Mouse (Mus musculus): Measurements from ENCODE around the gene Selenoo.

Gene Selenoo

DNA sequence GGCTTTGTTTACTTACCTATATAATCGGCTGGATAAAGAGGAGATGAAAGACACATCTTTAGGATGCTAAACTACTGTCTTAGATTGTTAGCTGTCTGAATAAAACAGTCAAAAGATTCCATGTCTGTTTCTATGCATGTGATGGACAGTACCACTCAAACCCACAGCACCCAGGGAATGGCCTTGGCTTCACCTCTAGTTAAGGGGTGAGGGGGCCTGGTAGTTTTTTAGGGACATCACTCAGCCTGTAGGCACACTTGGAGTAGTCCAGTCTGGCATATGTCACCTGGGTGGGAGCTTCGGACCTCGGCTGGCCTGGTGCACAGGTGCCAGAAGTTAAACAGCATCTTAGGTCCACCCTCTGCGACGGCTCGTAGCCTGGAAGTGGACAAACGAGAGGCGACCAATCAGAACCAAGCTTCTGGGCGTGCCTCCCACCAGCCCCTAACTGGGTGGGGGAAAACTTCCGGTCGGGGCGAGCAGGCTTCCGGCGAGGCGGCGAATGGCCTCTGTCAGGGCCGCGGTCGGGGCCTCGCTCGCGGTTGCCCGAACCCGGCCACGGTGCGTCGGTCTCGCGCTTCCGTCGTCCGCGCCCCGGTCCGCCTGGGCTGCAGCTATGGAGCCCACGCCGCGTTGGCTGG, at the start of gene Selenoo:
Gene Selenoo (plus strand): TSS at position 478 of the 641 bp plus-strand sequence.
- peak; percentile 92 to 93 for DNase-seq

DNA sequence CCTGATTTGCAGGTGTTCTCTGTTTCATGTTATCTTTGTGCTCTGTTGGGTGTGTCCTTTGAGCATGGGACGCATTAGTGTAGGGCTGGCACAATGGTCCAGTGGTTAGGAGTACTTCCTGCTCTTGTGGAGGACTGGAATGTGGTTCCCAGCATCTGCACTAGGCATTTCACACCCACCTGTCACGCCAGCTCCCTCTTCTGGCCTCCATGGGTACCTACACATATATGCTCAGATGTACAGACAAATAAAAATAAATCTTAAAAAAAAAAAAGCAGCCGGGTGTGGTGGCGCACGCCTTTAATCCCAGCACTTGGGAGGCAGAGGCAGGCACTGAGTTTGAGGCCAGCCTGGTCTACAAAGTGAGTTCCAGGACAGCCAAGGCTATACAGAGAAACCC, 44.5 kb upstream of the Selenoo start:
- no peak for DNase-seq

DNA sequence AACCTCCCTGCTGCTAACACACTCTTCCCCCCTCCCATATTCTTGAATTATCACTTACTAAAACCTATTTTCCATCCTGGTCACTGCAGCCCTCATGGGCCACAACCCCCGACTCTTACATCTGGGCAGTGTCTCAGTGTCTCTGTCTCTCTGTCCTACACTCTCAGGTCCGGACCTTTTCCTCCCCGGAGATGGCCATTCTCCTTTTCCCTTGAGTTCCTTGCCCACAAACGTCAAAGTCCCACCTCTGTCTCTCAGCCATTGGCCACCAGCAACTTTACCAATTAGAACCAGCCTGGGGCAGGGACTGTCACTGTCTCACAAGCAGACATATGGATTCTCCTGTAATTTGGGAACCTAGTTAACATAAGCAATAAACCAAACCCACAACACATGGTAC, 42.5 kb upstream of the Selenoo start:
- DNase-seq, result no peak

DNA sequence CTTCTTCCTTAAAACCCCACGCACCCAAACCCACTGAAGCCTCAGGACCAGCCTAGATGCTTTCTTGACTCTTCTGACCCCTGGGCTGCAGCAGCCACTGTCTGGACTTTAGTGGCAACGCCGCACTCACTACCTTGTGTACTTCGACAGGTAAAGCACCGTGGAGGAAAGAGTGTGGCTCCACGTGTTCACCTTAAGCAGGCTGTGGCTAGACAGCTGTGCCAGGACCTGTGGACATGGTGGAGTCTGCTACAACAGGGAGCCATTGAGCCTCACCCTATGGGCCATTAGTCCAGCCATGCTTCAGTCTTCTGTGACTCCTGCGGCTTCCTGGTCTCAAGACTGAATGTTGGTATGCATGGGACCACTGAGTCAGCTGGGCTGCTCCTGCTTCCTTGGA, 34.2 kb upstream of the Selenoo start:
- DNase-seq, result no peak

DNA sequence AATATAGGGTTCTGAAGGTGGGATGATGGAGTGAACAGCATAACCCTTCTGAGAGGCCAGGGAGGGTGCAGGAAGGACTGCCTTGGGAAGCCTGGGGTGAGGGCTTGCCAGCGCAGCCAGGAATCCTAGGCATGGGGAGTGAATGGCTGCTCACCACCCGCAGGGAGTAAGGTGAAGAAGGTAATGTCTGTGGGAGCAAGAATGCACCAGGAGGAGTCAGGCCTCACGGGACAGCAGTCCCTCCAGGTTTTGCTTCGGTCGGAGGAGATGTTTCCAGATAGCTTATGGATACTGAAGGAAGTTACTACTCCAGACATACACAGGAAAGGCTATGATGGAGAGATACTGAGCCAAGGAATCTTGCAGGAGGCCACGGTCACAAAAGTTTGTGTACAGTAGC, 30.1 kb upstream of the Selenoo start:
- DNase-seq, result no peak

DNA sequence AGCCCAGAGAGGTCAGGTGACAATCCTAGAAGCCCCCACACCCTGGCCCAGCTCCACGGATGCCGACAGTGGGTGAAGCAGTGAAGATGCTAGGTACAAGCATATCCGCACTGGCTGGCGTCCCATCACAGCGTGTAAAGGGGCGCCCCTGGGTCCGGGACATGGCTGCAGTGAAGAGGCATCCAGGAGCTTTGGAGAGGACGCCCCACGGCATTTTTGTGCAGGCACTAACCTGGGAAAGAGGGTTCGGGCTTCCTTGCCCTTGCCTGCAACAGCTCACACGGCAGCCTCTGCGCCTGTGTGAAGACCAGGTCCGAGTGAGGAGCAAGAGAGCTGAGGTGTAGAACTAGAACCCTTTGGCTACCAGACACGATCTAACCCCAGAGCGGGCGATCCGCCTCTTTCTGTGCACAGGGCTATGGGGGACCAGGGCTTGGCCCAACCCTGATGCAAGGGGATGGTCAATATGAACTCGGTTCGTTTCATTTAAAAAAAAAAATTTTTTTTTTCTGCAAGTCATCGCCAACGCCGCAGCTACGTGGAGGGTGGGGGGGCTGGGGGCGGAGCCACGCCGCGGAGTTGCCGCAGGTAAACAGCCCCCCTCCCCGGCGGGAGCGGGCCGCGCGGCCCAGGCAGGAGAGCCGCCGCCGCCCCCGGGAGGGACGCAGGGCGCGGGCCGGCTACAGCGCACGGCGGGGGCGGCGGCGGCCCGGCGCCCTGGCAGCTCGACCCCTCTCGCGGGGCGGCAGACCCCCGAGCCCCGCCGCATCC, 29.5 kb upstream of the Selenoo start, which contains the start of gene Panx2:
Gene Panx2 (plus strand): TSS at position 574 of the 771 bp plus-strand sequence.
- DNase-seq, result no peak

DNA sequence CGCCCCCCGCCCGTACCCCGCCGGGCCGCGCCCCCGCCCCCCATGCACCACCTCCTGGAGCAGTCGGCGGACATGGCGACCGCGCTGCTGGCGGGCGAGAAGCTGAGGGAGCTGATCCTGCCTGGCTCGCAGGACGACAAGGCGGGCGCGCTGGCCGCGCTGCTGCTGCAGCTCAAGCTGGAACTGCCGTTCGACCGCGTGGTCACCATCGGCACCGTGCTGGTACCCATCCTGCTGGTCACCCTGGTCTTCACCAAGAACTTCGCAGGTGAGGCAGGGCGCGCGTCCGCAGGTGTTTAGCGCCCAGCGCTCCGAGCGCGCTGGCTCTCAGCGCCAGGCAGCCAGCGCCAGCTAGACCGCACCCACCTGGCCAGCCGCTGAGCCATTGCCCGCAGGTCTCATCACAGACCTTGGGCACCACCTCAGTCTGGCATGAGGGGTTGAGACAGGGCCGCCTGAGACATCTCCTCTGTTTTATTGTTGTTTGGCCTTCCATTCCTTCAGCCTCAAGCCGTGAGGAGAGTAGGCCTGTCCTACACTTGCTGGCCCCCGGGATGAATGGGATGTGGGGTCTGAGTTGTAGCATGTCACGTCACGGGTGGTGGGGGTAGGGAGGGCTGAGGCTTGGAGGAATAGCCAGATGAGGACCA, 28.7 kb upstream of the Selenoo start:
- DNase-seq, result no peak

DNA sequence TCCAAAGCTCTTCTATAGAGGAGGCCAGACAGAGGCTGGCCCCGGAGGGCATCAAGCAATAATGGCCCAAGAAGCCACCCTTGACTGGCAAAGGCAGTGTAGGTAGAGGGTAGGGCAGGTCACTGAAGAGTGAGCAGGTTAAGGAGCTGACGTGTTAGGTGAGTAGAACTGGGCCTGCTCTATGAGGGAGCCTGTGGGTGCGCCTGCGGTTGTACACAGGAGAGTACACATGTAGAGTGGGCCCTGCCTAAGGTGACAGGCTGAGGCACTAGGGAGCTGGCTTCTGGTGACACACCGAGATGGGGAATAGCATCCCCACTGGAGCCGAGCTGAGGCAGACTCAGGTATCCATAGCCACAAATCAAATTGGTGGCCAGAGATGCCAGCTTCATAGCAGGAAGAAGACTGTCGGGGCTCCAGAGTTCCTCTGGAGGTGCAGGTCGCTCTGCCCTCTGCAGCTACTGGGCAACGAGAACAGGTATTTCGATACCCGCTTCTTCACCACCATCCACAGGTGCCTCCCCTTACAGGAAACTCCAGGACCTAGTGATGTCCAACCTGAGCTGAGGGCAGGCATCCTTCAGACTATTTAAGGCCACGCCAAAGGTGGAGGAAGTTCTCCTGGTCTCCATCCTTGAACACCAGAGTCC, 27.9 kb upstream of the Selenoo start:
- DNase-seq, result no peak

DNA sequence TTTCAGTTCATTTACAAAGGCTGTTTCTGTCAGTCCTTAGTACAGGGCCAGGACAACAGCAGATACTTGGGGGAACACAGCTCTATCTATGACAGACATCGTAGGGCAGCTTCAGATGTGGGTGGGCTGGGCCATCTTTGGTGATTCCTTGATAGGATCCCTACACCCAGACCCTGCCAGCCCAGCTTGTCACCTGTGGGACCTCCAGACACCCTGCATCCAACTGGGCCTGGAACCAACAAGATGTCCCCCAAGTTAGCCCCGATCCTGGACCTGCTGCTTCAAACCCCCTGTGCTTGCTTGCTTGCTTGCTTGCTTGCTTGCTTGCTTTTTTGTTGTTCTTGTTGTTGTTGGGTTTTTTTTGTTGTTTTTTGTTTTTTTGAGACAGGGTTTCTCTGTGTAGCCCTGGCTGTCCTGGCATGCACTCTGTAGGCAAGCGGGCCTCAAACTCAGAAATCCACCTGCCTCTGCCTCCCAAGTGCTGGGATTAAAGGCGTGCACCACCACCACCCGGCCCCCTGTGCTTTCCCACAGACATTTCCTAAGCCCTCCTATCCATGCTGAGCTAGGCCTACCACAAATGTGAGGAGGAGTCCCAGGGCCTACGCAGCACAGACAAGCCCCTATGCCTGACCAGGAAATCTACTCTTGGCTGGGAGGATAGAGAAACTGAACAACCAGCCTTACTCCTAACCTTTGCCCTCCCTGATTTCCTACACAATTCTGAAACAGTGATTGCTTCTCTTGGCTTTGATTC, 26.9 kb upstream of the Selenoo start:
- no peak for DNase-seq

DNA sequence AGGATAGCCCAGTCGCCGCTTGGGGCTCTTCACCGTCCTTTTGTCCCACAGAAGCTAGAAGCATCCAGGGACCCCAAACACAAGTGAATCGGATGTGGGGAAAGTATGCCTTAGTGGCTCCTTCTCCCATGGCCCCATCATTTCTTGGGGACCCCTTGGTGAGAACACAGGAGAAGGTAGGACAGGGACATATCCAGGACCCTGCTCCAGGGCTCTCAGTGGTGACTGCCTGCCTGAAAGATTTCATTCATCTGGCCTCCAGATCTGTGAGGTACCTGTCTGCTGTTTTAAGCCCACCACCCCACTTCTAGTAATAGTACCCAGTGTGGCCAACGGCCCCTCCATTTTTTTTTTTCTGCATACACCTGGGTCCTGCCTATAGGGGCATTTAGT, 26.4 kb upstream of the Selenoo start:
- no peak for DNase-seq

DNA sequence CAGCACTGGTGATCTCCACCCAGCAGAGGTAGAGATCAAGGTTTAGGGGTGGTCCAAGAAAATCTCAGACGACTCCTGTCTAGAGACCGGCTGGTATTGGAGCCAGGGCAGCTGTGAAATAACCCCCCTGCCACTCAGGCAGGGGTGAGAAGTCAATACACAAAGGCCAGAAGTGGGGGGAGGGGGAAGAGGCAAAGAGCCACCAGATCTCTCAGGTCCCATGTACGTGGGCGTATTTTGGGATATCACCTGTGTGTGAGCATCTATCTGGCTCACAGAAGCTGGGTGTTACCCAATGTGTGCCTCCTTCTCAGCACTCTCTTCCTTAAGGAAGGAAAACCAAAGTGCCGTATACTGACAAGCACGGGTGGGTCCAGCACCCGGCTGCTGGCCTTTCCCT, 25.9 kb upstream of the Selenoo start:
- no peak for DNase-seq

DNA sequence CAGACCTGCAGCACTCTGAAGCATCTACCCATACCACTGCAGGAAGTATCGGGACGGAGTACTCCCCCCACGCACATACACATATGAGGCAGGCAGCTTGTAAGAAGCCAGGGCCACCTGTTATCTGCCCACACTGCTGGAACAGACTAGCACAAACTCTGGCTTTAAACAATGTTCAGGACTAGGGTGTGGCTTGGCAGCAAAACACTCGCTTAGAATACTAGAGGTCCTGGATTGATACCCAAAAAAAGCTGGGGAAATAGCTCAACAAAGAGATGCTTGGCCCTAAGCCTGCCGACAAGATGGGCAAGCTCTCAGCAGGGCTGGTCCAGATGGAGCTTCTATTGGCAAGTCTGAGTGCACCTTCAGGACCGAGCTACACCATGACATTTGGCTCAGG, 25.3 kb upstream of the Selenoo start:
- DNase-seq, result no peak

DNA sequence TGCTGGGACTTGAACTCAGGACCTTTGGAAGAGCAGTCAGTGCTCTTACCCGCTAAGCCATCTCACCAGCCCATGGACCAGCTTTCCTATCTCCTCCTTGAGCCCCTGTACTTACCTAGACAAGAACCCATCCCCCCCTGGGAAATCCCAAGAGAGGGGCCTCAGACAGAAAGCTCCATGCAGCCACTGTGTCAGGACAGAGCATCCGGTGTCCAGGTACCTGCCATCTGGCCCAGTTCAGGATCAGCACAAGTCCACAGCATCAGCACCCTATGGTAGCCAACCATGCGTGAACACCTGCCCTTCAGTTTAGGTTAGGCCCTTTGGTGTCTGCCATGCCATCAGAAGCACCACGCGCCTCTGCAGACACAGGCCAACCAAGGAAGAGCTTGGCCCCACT, 24.0 kb upstream of the Selenoo start:
- no peak for DNase-seq

DNA sequence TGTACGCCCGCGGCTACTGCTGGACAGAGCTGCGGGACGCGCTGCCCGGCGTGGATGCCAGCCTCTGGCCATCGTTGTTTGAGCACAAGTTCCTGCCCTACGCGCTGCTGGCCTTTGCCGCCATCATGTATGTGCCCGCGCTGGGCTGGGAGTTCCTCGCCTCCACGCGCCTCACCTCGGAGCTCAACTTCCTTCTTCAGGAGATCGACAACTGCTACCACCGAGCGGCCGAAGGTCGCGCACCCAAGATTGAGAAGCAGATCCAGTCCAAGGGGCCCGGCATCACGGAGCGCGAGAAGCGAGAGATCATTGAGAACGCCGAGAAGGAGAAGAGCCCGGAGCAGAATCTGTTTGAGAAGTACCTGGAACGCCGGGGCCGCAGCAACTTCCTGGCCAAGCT, 21.3 kb upstream of the Selenoo start:
- DNase-seq, result no peak

DNA sequence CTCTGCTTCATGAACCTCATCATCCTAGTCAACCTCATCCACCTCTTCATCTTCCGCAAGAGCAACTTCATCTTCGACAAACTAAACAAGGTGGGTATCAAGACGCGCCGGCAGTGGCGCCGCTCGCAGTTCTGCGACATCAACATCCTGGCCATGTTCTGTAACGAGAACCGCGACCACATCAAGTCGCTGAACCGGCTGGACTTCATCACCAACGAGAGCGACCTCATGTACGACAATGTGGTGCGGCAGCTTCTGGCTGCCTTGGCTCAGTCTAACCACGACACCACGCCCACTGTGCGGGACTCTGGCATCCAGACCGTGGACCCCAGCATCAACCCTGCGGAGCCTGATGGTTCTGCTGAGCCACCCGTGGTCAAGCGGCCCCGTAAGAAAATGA, 20.7 kb upstream of the Selenoo start:
- DNase-seq, result no peak

DNA sequence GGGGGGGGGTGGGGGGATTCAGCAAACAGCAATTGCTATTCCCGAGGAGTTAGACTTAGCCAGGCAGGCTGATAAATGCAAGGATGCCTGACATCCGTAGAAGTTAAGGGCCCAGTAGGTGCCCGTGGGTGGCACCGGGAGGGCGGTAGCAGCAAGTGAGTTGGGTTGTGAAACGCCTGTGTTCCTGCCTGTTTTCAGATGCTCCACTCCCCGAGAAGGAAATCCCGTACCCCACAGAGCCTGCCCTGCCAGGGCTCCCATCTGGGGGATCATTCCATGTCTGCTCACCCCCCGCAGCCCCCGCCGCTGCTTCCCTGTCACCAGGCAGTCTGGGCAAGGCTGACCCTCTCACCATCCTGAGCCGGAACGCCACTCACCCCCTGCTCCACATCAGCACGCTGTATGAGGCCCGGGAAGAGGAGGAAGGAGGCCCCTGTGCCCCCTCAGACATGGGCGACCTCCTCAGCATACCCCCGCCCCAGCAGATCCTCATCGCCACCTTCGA, 19.5 kb upstream of the Selenoo start:
- no peak for DNase-seq

DNA sequence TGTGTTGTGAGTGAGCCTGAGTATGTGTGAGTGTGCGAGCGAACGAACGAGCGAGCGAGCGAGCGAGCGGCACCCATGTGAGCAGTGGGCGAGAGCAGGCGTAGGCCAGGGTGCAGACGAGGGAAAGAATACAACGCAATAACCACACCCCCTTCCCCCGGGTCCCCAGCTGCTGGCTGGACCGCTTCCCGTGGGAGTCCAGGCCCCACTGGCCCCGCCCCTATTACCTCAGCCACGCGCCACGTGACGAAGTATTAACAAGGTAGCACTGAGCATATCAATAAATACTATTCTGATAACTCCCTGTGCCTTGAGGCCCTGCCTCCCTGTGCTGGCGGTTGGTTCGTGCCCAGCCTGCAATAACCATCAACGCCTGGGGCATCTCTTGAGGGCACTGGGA, 18.3 kb upstream of the Selenoo start:
- DNase-seq, result no peak

DNA sequence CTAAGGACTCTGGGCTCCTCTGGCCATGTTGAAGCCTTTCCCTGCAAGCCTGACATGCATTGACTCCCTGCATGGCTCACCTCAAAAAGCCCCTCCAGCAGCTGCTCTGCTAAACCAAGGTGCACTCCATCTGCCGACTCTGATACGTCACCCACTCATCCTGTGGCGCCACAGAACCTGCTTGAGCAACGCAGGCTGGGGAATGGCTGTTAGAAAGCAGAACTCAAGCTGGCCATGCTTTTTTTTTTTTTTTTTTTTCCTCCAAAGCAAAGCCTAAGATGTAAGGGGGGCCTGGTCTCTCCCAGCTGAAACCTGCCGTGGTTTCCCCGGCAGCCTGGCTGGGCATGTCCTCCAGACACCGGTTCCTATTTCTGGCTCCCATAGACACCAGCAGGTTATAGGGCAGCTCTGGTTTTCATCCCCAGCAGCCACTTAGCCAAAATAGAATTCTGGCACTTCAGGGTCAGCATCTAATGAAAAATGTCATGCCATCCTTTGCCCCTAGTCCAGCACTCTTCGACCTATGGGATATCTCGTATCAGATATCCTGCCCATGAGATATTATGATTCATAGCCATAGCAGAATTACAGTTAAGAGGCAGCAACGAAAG, 14.8 kb upstream of the Selenoo start:
- DNase-seq, result no peak

DNA sequence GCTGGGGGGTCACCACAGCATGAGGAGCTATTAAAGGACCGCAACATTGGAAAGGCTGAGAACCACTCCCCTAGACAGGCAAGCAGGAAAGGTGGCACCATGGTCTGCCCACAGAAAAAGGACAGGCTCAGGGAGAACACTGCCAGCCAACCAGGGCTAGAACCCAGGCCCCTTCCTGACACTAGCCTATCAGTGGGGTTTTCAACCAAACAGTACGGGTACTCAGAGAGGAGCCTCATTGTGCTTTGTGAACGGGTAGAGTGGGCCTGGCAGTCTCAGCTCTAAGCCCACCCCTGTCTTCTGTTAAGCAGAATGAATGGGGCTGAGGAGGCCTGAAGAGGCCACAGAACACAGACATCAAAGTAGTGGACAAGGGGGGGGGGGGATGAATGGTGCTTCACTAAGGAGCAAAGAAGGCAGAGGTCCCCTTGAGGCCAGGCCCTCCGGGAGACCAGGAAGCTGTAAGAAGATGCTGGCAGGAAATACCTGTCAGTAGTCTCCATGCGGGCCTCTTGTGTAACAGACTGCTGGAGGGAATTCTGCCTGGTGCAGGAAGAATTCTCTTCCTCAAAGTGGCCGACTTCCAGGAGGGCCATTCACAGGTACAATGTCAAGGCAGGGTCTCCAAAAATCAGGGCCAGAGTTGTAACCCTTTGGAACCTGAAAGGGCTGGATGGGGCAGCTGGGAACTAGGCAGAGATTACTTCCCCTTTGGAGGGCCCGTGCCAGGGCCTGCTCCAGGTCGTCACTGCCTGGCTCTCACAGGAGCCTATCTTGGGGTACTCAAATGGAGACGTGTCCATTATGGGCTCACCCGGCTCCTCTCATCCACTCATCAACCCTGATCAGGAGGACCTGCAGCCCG, 14.0 kb upstream of the Selenoo start, which contains the start of gene Trabd:
Gene Trabd (plus strand): TSS at position 512 of the 865 bp plus-strand sequence.
- DNase-seq, result peak in 1 of 2 experiments; percentile 27

DNA sequence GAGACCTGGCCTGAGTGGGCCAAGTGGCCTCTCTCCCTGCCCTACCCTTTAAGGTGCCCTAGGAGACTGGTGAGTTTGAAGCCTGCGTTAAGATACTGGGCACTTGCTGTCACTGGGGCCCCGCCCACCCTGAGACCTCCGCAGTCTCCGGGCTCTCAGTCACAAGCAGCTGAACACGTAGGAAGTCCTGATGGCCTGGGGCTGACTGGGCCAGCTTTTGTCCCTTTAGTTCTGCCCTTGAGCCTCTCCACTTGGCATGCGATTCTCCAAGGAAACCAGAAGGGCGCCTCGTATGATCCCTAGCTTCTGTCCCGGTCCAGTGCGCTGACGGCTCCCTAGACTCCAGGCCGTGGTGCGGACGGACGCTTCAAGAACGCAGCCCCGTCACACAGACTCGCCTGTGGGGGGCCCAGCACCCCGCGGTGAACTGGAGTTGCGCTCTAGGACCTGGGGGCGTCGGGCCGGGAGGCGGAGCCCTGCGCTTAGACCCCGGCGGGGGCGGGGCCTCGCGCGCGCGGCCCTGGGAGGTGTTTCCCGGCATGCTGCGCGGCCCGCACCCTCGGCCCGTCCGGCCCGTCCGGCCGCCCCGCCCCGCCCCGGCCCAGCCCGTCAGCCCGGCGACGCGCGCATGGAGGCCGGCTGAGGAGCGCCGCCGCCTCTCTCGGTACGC, 13.3 kb upstream of the Selenoo start:
- DNase-seq, result peak; percentile 85 to 86
